Mouse (Mus musculus): ENCODE data around the gene Hk2. TPM values are rescaled to one million over a fixed set of nuclear protein-coding genes. Genes with fewer than 3 reads are reported as not detected.
"Not testable (repeated sequence)": the region's sequence is repeated elsewhere in the genome, so short reads cannot be mapped to it uniquely, and the experiment has no call there.

Gene Hk2
- polyA plus RNA-seq, 1 experiment from 2014 or later = 11.2 TPM

- no peak for ATAC-seq (ENCODE audit: low FRiP score, low read depth)
- no peak within 1 kb of the TSS for H3K27ac ChIP-seq (replicated peaks)
- peaks cover 4% of the 10 kb centered on the region; the same call in 1 of the 2 replicates for H3K4me1 ChIP-seq
- no peak within 1 kb of the TSS for H3K4me3 ChIP-seq
- H3K36me3 ChIP-seq = no peaks in the 10 kb centered on the region
- H3K9ac ChIP-seq (replicated peaks) = no peak within 1 kb of the TSS
- peaks cover 6% of the 10 kb centered on the region; the same call in 1 of the 2 replicates for H3K27me3 ChIP-seq
- 84% methylated on average over 5 of the region's 5 CpGs for WGBS
- H3K9me3 ChIP-seq = no peaks in the 10 kb centered on the region
- H3K4me2 ChIP-seq (replicated peaks) = no peak within 1 kb of the TSS
Observed at GRCm38 (mm10) chr6:82705221-82705620, 69.0 kb downstream of the Hk2 start, which contains the start of gene Pole4. Gene Pole4, minus strand, starts transcription at chr6:82705365.

- H3K9ac ChIP-seq (replicated peaks) = no peak overlapping the region
- H3K27me3 ChIP-seq = peaks cover 3% of the 10 kb centered on the region; the same call in 1 of the 2 replicates
- H3K4me2 ChIP-seq (replicated peaks) = no peak overlapping the region
- 95% methylated on average over 3 of the region's 3 CpGs for WGBS
- H3K4me3 ChIP-seq = no peak overlapping the region
- H3K36me3 ChIP-seq = no peaks in the 10 kb centered on the region
- no peaks in the 10 kb centered on the region for H3K9me3 ChIP-seq
- no peak overlapping the region for H3K27ac ChIP-seq (replicated peaks)
- peaks cover 14% of the 10 kb centered on the region; the same call in 1 of the 2 replicates for H3K4me1 ChIP-seq
- no peak for ATAC-seq (ENCODE audit: low FRiP score, low read depth)
Observed at GRCm38 (mm10) chr6:82703710-82704109, 70.5 kb downstream of the Hk2 start.

GRCm38 (mm10) chr6:82702593-82703017 lies 71.6 kb downstream of the Hk2 start:
- Histone ChIP-seq H3K27ac (replicated peaks) (no peak overlapping the region), H3K4me3 (no peak overlapping the region), H3K36me3 (no peaks in the 10 kb centered on the region), H3K27me3 (peaks cover 3% of the 10 kb centered on the region; the same call in 1 of the 2 replicates), H3K4me2 (replicated peaks) (no peak overlapping the region), H3K9me3 (no peaks in the 10 kb centered on the region), H3K9ac (replicated peaks) (no peak overlapping the region), H3K4me1 (peaks cover 14% of the 10 kb centered on the region; the same call in 1 of the 2 replicates)
- 35% methylated on average over 16 of the region's 16 CpGs for WGBS
- peak; percentile 71 for ATAC-seq (ENCODE audit: low FRiP score, low read depth)

- Histone ChIP-seq H3K9ac (replicated peaks) (no peak overlapping the region), H3K4me1 (peaks cover 14% of the 10 kb centered on the region; the same call in 1 of the 2 replicates), H3K4me3 (no peak overlapping the region), H3K4me2 (replicated peaks) (no peak overlapping the region), H3K36me3 (no peaks in the 10 kb centered on the region), H3K27me3 (peaks cover 3% of the 10 kb centered on the region; the same call in 1 of the 2 replicates), H3K9me3 (no peaks in the 10 kb centered on the region), H3K27ac (replicated peaks) (no peak overlapping the region)
- no peak for ATAC-seq (ENCODE audit: low FRiP score, low read depth)
- 77% methylated on average over 6 of the region's 6 CpGs for WGBS
Observed at GRCm38 (mm10) chr6:82701296-82701695, 73.0 kb downstream of the Hk2 start.

- Histone ChIP-seq H3K4me1 (peaks cover 14% of the 10 kb centered on the region; the same call in 1 of the 2 replicates), H3K27me3 (peaks cover 3% of the 10 kb centered on the region; the same call in 1 of the 2 replicates), H3K4me3 (no peak overlapping the region), H3K27ac (replicated peaks) (0 out of 2 replicates have a peak overlapping the region, but pooled peaks have one; percentile 52), H3K9ac (replicated peaks) (no peak overlapping the region), H3K36me3 (no peaks in the 10 kb centered on the region), H3K9me3 (no peaks in the 10 kb centered on the region), H3K4me2 (replicated peaks) (0 out of 2 replicates have a peak overlapping the region, but pooled peaks have one; percentile 7)
- ATAC-seq (ENCODE audit: low FRiP score, low read depth) = peak; percentile 80
- 12% methylated on average over 5 of the region's 5 CpGs for WGBS
Observed at GRCm38 (mm10) chr6:82699831-82700230, 74.4 kb downstream of the Hk2 start.

GRCm38 (mm10) chr6:82696736-82697135 lies 77.5 kb downstream of the Hk2 start:
- no peak overlapping the region for H3K27ac ChIP-seq (replicated peaks)
- H3K4me2 ChIP-seq (replicated peaks) = no peak overlapping the region
- no peak for ATAC-seq (ENCODE audit: low FRiP score, low read depth)
- H3K4me1 ChIP-seq = peaks cover 14% of the 10 kb centered on the region; the same call in 1 of the 2 replicates
- no peak overlapping the region for H3K9ac ChIP-seq (replicated peaks)
- no peak overlapping the region for H3K4me3 ChIP-seq
- H3K36me3 ChIP-seq = no peaks in the 10 kb centered on the region
- WGBS = 95% methylated on average over 3 of the region's 3 CpGs
- H3K27me3 ChIP-seq = no peaks in the 10 kb centered on the region
- H3K9me3 ChIP-seq = no peaks in the 10 kb centered on the region

GRCm38 (mm10) chr6:82694668-82695067 lies 79.6 kb downstream of the Hk2 start:
- H3K9ac ChIP-seq (replicated peaks) = no peak overlapping the region
- H3K27ac ChIP-seq (replicated peaks) = no peak overlapping the region
- H3K4me3 ChIP-seq = no peak overlapping the region
- no peaks in the 10 kb centered on the region for H3K27me3 ChIP-seq
- 50% methylated on average over 13 of the region's 13 CpGs for WGBS
- no peak overlapping the region for H3K4me2 ChIP-seq (replicated peaks)
- H3K36me3 ChIP-seq = no peaks in the 10 kb centered on the region
- H3K4me1 ChIP-seq = peaks cover 4% of the 10 kb centered on the region; the same call in 1 of the 2 replicates
- ATAC-seq (ENCODE audit: low FRiP score, low read depth) = no peak
- H3K9me3 ChIP-seq = no peaks in the 10 kb centered on the region

- ATAC-seq (ENCODE audit: low FRiP score, low read depth) = no peak
- H3K9ac ChIP-seq (replicated peaks) = no peak overlapping the region
- H3K4me3 ChIP-seq = no peak overlapping the region
- no peaks in the 10 kb centered on the region for H3K9me3 ChIP-seq
- 90% methylated on average over 4 of the region's 4 CpGs for WGBS
- no peaks in the 10 kb centered on the region for H3K36me3 ChIP-seq
- H3K4me2 ChIP-seq (replicated peaks) = no peak overlapping the region
- H3K27me3 ChIP-seq = no peaks in the 10 kb centered on the region
- H3K4me1 ChIP-seq = no peaks in the 10 kb centered on the region
- no peak overlapping the region for H3K27ac ChIP-seq (replicated peaks)
Observed at GRCm38 (mm10) chr6:82689474-82689873, 84.8 kb downstream of the Hk2 start.

- peak; percentile 48; the same call in 1 of the 2 replicates for ATAC-seq (ENCODE audit: low FRiP score, low read depth)
- H3K4me2 ChIP-seq (replicated peaks) = not testable (repeated sequence)
Observed at GRCm38 (mm10) chr6:82688586-82688985, 85.7 kb downstream of the Hk2 start.

GRCm38 (mm10) chr6:82684136-82684535 lies 90.1 kb downstream of the Hk2 start:
- no peaks in the 10 kb centered on the region for H3K9me3 ChIP-seq
- H3K27ac ChIP-seq (replicated peaks) = no peak overlapping the region
- no peaks in the 10 kb centered on the region for H3K4me1 ChIP-seq
- no peak for ATAC-seq (ENCODE audit: low FRiP score, low read depth)
- no peak overlapping the region for H3K4me2 ChIP-seq (replicated peaks)
- no peaks in the 10 kb centered on the region for H3K36me3 ChIP-seq
- H3K9ac ChIP-seq (replicated peaks) = no peak overlapping the region
- H3K27me3 ChIP-seq = no peaks in the 10 kb centered on the region
- H3K4me3 ChIP-seq = no peak overlapping the region

More at GRCm38 (mm10) chr6:82688586-82688985, 85.7 kb downstream of the Hk2 start:
- H3K9me3 ChIP-seq; H3K4me3 ChIP-seq; H3K27me3 ChIP-seq; H3K27ac ChIP-seq (replicated peaks); H3K4me1 ChIP-seq; H3K9ac ChIP-seq (replicated peaks); H3K36me3 ChIP-seq: not testable (repeated sequence)
- WGBS = 47% methylated on average over 5 of the region's 5 CpGs

- 83% methylated on average over 2 of the region's 2 CpGs for WGBS
- H3K9ac ChIP-seq (replicated peaks); ATAC-seq (ENCODE audit: low FRiP score, low read depth); H3K27me3 ChIP-seq; H3K4me1 ChIP-seq; H3K9me3 ChIP-seq; H3K4me3 ChIP-seq; H3K4me2 ChIP-seq (replicated peaks); H3K27ac ChIP-seq (replicated peaks); H3K36me3 ChIP-seq: not testable (repeated sequence)
Observed at GRCm38 (mm10) chr6:82679286-82679685, 95.0 kb downstream of the Hk2 start.

- not testable (repeated sequence) for H3K27ac ChIP-seq (replicated peaks); H3K9me3 ChIP-seq; H3K9ac ChIP-seq (replicated peaks); H3K36me3 ChIP-seq; H3K4me1 ChIP-seq; ATAC-seq (ENCODE audit: low FRiP score, low read depth); H3K4me3 ChIP-seq; H3K4me2 ChIP-seq (replicated peaks); H3K27me3 ChIP-seq
- WGBS = 79% methylated on average over 3 of the region's 3 CpGs
Observed at GRCm38 (mm10) chr6:82677629-82678028, 96.6 kb downstream of the Hk2 start.

Data from midbrain, embryonic 12.5 days (tissue).